Mouse (Mus musculus) layer of hippocampus, postnatal 36 days (tissue): Measurements from ENCODE around the gene Ibtk. TPM values are rescaled to one million over a fixed set of nuclear protein-coding genes. Genes with fewer than 3 reads are reported as not detected.

ENCODE experiments used
- DNase-seq, 2 experiments: peaks; one replicate each; pipeline ENCODE4 v3.0.0; 2022
- total RNA-seq, 2 experiments: library from RNA; stranded (reverse); gene quantifications; 2 replicates each; pipeline ENCODE4 v1.2.3; 2021

Ibtk gene
- total RNA-seq, 2 experiments from 2014 or later: 23.4 to 28.0 TPM

GRCm38 (mm10) chr9:85695606-85696005 lies 53.5 kb downstream of the Ibtk start:
- DNase-seq: no peak

- no peak for DNase-seq
Measured at GRCm38 (mm10) chr9:85693231-85694116, 55.7 kb downstream of the Ibtk start.

GRCm38 (mm10) chr9:85685010-85685409 lies 64.1 kb downstream of the Ibtk start:
- DNase-seq: no peak

GRCm38 (mm10) chr9:85675131-85675905 lies 73.8 kb downstream of the Ibtk start:
- no peak for DNase-seq

GRCm38 (mm10) chr9:85673907-85674481 lies 75.1 kb downstream of the Ibtk start:
- no peak for DNase-seq

- no peak for DNase-seq
Measured at GRCm38 (mm10) chr9:85671582-85672331, 77.4 kb downstream of the Ibtk start.

GRCm38 (mm10) chr9:85664316-85664715 lies 84.8 kb downstream of the Ibtk start:
- peak; percentile 7 to 22 for DNase-seq

- DNase-seq: no peak
Measured at GRCm38 (mm10) chr9:85663810-85664209, 85.3 kb downstream of the Ibtk start.

- no peak for DNase-seq
Measured at GRCm38 (mm10) chr9:85663091-85663490, 86.0 kb downstream of the Ibtk start.

GRCm38 (mm10) chr9:85653401-85653800 lies 95.7 kb downstream of the Ibtk start:
- no peak for DNase-seq

- DNase-seq: no peak
Measured at GRCm38 (mm10) chr9:85638276-85638675, 110.9 kb downstream of the Ibtk start.

Other genes starting within 250 kb of the Ibtk start
- gene Tpbg, start 93.0 kb upstream of the Ibtk start, total RNA-seq: 1 to 10 TPM; 6.6 to 9.7 TPM